Mouse (Mus musculus) spleen, postnatal 14 days (tissue): ENCODE data around the gene Espl1.

Source experiments
- DNase-seq, 2 experiments: peaks; one replicate each; pipeline ENCODE4 v3.0.0; 2021 to 2022; ENCODE audit warnings: low spot score in 2 of 2

The Espl1 gene

GRCm38 (mm10) chr15:102273982-102274716 lies 21.9 kb upstream of the Espl1 start:
- no peak for DNase-seq

GRCm38 (mm10) chr15:102278726-102279091 lies 17.4 kb upstream of the Espl1 start:
- DNase-seq = no peak

GRCm38 (mm10) chr15:102279092-102279782 lies 16.8 kb upstream of the Espl1 start, which contains the start of gene Mfsd5:
Gene Mfsd5, plus strand, starts transcription at chr15:102279454.
- peak; percentile 69 to 80 for DNase-seq

GRCm38 (mm10) chr15:102279783-102280520 lies 16.1 kb upstream of the Espl1 start:
- no peak for DNase-seq

- no peak for DNase-seq
Measured at GRCm38 (mm10) chr15:102280623-102281022, 15.4 kb upstream of the Espl1 start.

GRCm38 (mm10) chr15:102282463-102283292 lies 13.4 kb upstream of the Espl1 start:
- no peak for DNase-seq

- no peak for DNase-seq
Measured at GRCm38 (mm10) chr15:102283648-102284047, 12.4 kb upstream of the Espl1 start.

- no peak for DNase-seq
Measured at GRCm38 (mm10) chr15:102287395-102287794, 8.7 kb upstream of the Espl1 start.

- no peak for DNase-seq
Measured at GRCm38 (mm10) chr15:102296368-102297006, 421 bp downstream of the Espl1 start.

- DNase-seq = no peak
Measured at GRCm38 (mm10) chr15:102302542-102302941, 6.5 kb downstream of the Espl1 start.

GRCm38 (mm10) chr15:102308717-102309116 lies 12.7 kb downstream of the Espl1 start:
- DNase-seq = no peak

GRCm38 (mm10) chr15:102310074-102310845 lies 14.2 kb downstream of the Espl1 start:
- DNase-seq = no peak

GRCm38 (mm10) chr15:102311489-102311888 lies 15.4 kb downstream of the Espl1 start:
- no peak for DNase-seq

- no peak for DNase-seq
Measured at GRCm38 (mm10) chr15:102315292-102315691, 19.2 kb downstream of the Espl1 start.

GRCm38 (mm10) chr15:102316263-102316662 lies 20.2 kb downstream of the Espl1 start:
- DNase-seq = peak in 1 of 2 experiments; percentile 60

GRCm38 (mm10) chr15:102324654-102325473 lies 28.8 kb downstream of the Espl1 start:
- no peak for DNase-seq

GRCm38 (mm10) chr15:102326022-102326576 lies 30.0 kb downstream of the Espl1 start, which contains the start of gene Pfdn5:
Gene Pfdn5, plus strand, starts transcription at chr15:102326116.
- peak; percentile 80 to 88 for DNase-seq

GRCm38 (mm10) chr15:102326892-102327291 lies 30.8 kb downstream of the Espl1 start:
- DNase-seq = no peak

- peak; percentile 52 to 73 for DNase-seq
Measured at GRCm38 (mm10) chr15:102331610-102332015, 35.5 kb downstream of the Espl1 start, which contains the start of gene Myg1. Gene Myg1, plus strand, starts transcription at chr15:102331709.
